Mouse (Mus musculus): Measurements from ENCODE around the gene Mab21l1. TPM values are rescaled to one million over a fixed set of nuclear protein-coding genes. Genes with fewer than 3 reads are reported as not detected.

The Mab21l1 gene
- polyA plus RNA-seq, 1 experiment: not detected

GRCm38 (mm10) chr3:55777501-55777900, 4.8 kb upstream of the Mab21l1 start:
- TF ChIP-seq CTCF (IDR thresholded peaks at IDR 0.05; ENCODE audit: low read depth, low read length) (no peak), POLR2A (IDR thresholded peaks at IDR 0.05; ENCODE audit: borderline replicate concordance, low read depth, low read length) (no peak)
- no peak overlapping the region for H3K27ac ChIP-seq (ENCODE audit: insufficient read depth, low read depth, low read length)
- H3K4me3 ChIP-seq (ENCODE audit: insufficient read depth, low read length): no peak overlapping the region
- H3K4me1 ChIP-seq (ENCODE audit: control insufficient read depth, insufficient read depth, low read length): 0 out of 2 replicates have a peak, but pooled peaks cover 3% of the 10 kb centered on the region

- no peak overlapping the region for H3K27ac ChIP-seq (ENCODE audit: insufficient read depth, low read depth, low read length)
- 0 out of 2 replicates have a peak, but pooled peaks cover 7% of the 10 kb centered on the region for H3K4me1 ChIP-seq (ENCODE audit: control insufficient read depth, insufficient read depth, low read length)
- no peak overlapping the region for H3K4me3 ChIP-seq (ENCODE audit: insufficient read depth, low read length)
- TF ChIP-seq CTCF (IDR thresholded peaks at IDR 0.05; ENCODE audit: low read depth, low read length) (no peak), POLR2A (IDR thresholded peaks at IDR 0.05; ENCODE audit: borderline replicate concordance, low read depth, low read length) (no peak)
These were observed 3.3 kb upstream of the Mab21l1 start for GRCm38 (mm10) chr3:55778764-55779730.

GRCm38 (mm10) chr3:55780120-55781070, 1.9 kb upstream of the Mab21l1 start:
- no peak overlapping the region for H3K4me3 ChIP-seq (ENCODE audit: insufficient read depth, low read length)

GRCm38 (mm10) chr3:55781429-55782055, 768 bp upstream of the Mab21l1 start:
- H3K4me3 ChIP-seq (ENCODE audit: insufficient read depth, low read length): no peak overlapping the region
- TF ChIP-seq CTCF (IDR thresholded peaks at IDR 0.05; ENCODE audit: low read depth, low read length) (no peak), POLR2A (IDR thresholded peaks at IDR 0.05; ENCODE audit: borderline replicate concordance, low read depth, low read length) (no peak)
- H3K4me1 ChIP-seq (ENCODE audit: control insufficient read depth, insufficient read depth, low read length): 0 out of 2 replicates have a peak, but pooled peaks cover 7% of the 10 kb centered on the region
- no peak overlapping the region for H3K27ac ChIP-seq (ENCODE audit: insufficient read depth, low read depth, low read length)

More at GRCm38 (mm10) chr3:55780120-55781070, 1.9 kb upstream of the Mab21l1 start:
- Histone ChIP-seq H3K4me1 (ENCODE audit: control insufficient read depth, insufficient read depth, low read length) (0 out of 2 replicates have a peak, but pooled peaks cover 7% of the 10 kb centered on the region), H3K27ac (ENCODE audit: insufficient read depth, low read depth, low read length) (no peak overlapping the region)
- no peak for TF ChIP-seq CTCF (IDR thresholded peaks at IDR 0.05; ENCODE audit: low read depth, low read length)

GRCm38 (mm10) chr3:55782771-55783170, 461 bp downstream of the Mab21l1 start:
- Histone ChIP-seq H3K4me1 (ENCODE audit: control insufficient read depth, insufficient read depth, low read length) (0 out of 2 replicates have a peak, but pooled peaks cover 7% of the 10 kb centered on the region), H3K4me3 (ENCODE audit: insufficient read depth, low read length) (peak overlapping the region; percentile 53), H3K27ac (ENCODE audit: insufficient read depth, low read depth, low read length) (no peak overlapping the region)
- TF ChIP-seq POLR2A (IDR thresholded peaks at IDR 0.05; ENCODE audit: borderline replicate concordance, low read depth, low read length) (no peak), CTCF (IDR thresholded peaks at IDR 0.05; ENCODE audit: low read depth, low read length) (no peak)

- Histone ChIP-seq H3K4me1 (ENCODE audit: control insufficient read depth, insufficient read depth, low read length) (0 out of 2 replicates have a peak, but pooled peaks cover 7% of the 10 kb centered on the region), H3K27ac (ENCODE audit: insufficient read depth, low read depth, low read length) (no peak overlapping the region), H3K4me3 (ENCODE audit: insufficient read depth, low read length) (peak overlapping the region; percentile 53)
- TF ChIP-seq POLR2A (IDR thresholded peaks at IDR 0.05; ENCODE audit: borderline replicate concordance, low read depth, low read length) (no peak), CTCF (IDR thresholded peaks at IDR 0.05; ENCODE audit: low read depth, low read length) (no peak)
These were observed 1.1 kb downstream of the Mab21l1 start for GRCm38 (mm10) chr3:55783171-55784081.

GRCm38 (mm10) chr3:55784101-55784500, 1.8 kb downstream of the Mab21l1 start:
- H3K4me1 ChIP-seq (ENCODE audit: control insufficient read depth, insufficient read depth, low read length): 0 out of 2 replicates have a peak, but pooled peaks cover 7% of the 10 kb centered on the region
- no peak overlapping the region for H3K27ac ChIP-seq (ENCODE audit: insufficient read depth, low read depth, low read length)
- no peak for TF ChIP-seq CTCF (IDR thresholded peaks at IDR 0.05; ENCODE audit: low read depth, low read length)
- no peak for TF ChIP-seq POLR2A (IDR thresholded peaks at IDR 0.05; ENCODE audit: borderline replicate concordance, low read depth, low read length)
- H3K4me3 ChIP-seq (ENCODE audit: insufficient read depth, low read length): peak overlapping the region; percentile 53

GRCm38 (mm10) chr3:55785266-55785980, 3.1 kb downstream of the Mab21l1 start:
- Histone ChIP-seq H3K4me1 (ENCODE audit: control insufficient read depth, insufficient read depth, low read length) (0 out of 2 replicates have a peak, but pooled peaks cover 6% of the 10 kb centered on the region), H3K4me3 (ENCODE audit: insufficient read depth, low read length) (no peak overlapping the region), H3K27ac (ENCODE audit: insufficient read depth, low read depth, low read length) (no peak overlapping the region)
- no peak for TF ChIP-seq POLR2A (IDR thresholded peaks at IDR 0.05; ENCODE audit: borderline replicate concordance, low read depth, low read length)
- no peak for TF ChIP-seq CTCF (IDR thresholded peaks at IDR 0.05; ENCODE audit: low read depth, low read length)
